Mouse (Mus musculus) limb, embryonic 13.5 days (tissue): ENCODE data around the gene Cenpv. TPM values are rescaled to one million over a fixed set of nuclear protein-coding genes. Genes with fewer than 3 reads are reported as not detected.
A peak's percentile ranks its signal among the peaks of the same experiment; 100 is the strongest.

Source experiments
- ATAC-seq: fragments of 200-750 bp; cut with Nextera tagmentation; 2 replicates; pipeline ENCODE4 v1.8.0; 2017; ENCODE audit warnings: low read depth, moderate number of reproducible peaks, moderate TSS enrichment; ENCODE audit not compliant: low FRiP score
- H3K27ac ChIP-seq: fragments of 300-500 bp; sonication (generic); 2 replicates; pipeline ENCODE4 v1.5.1; 2015; ENCODE audit warnings: inconsistent platforms, mild to moderate bottlenecking, moderate library complexity
- H3K27me3 ChIP-seq: fragments of 300-500 bp; sonication (generic); 2 replicates; pipeline ENCODE4 v1.6.1; 2015; ENCODE audit warnings: mild to moderate bottlenecking, inconsistent platforms
- H3K36me3 ChIP-seq: fragments of 300-500 bp; sonication (generic); 2 replicates; pipeline ENCODE4 v1.6.1; 2015; ENCODE audit warnings: inconsistent platforms, mild to moderate bottlenecking, moderate library complexity
- H3K4me1 ChIP-seq: fragments of 300-500 bp; sonication (generic); 2 replicates; pipeline ENCODE4 v1.6.1; 2015; ENCODE audit warnings: inconsistent platforms
- H3K4me2 ChIP-seq: fragments of 300-500 bp; sonication (generic); replicated peaks from 2 replicates; pipeline ENCODE4 v1.6.1; 2015; ENCODE audit warnings: inconsistent platforms, mild to moderate bottlenecking, moderate library complexity
- H3K4me3 ChIP-seq: fragments of 300-500 bp; sonication (generic); 2 replicates; pipeline ENCODE4 v1.5.1; 2015; ENCODE audit warnings: moderate library complexity, mild to moderate bottlenecking, inconsistent platforms
- H3K9ac ChIP-seq: fragments of 300-500 bp; sonication (generic); 2 replicates; pipeline ENCODE4 v1.6.1; 2015; ENCODE audit warnings: mild to moderate bottlenecking, inconsistent platforms
- H3K9me3 ChIP-seq: fragments of 300-500 bp; sonication (generic); 2 replicates; pipeline ENCODE4 v1.6.1; 2016; ENCODE audit warnings: inconsistent platforms
- WGBS: fragments of 180-500 bp; shearing (Covaris S2); methylation state at CpG from one replicate; pipeline ENCODE4 v1.1.7; 2015; 5-methylcytosine and 5-hydroxymethylcytosine counted together
- polyA plus RNA-seq: library from polyadenylated mRNA; unstranded; fragments of >200 nt; fragmentation: Nextera tagmentation; extraction: Ambion mirVana; gene quantifications from 2 replicates; pipeline ENCODE4 v1.2.1, GENCODE M21; 2015

Gene Cenpv
- polyA plus RNA-seq, 1 experiment from 2014 or later: 23.6 TPM

DNA sequence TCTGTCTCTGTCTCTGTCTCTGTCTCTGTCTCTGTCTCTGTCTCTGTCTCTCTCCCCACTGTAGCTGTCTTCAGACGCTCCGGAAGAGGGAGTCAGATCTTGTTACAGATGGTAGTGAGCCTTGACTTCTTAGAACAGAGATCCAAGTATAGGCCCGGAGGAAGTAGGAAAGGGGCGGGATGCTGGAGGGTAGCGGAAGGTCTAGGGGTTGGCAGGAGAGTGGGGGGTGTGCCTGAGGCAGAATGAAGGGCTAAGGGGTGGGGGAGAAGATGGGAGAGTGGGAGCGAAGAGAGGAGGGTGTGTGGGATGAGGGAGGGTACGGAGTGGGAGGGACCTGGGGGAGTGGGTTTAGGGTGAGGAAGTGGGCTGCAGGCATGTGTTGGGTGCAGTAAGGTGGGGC, 26.7 kb upstream of the Cenpv start:
- ATAC-seq: no peak
- H3K4me2 ChIP-seq: no peak overlapping the region
- WGBS: 68% methylated on average over 7 of the region's 7 CpGs
- H3K27ac ChIP-seq: no peak overlapping the region
- no peaks in the 10 kb centered on the region for H3K9me3 ChIP-seq
- H3K4me1 ChIP-seq: peaks cover 2% of the 10 kb centered on the region; the same call in 1 of the 2 replicates
- H3K27me3 ChIP-seq: no peaks in the 10 kb centered on the region
- no peak overlapping the region for H3K4me3 ChIP-seq
- no peak overlapping the region for H3K9ac ChIP-seq
- no peaks in the 10 kb centered on the region for H3K36me3 ChIP-seq

DNA sequence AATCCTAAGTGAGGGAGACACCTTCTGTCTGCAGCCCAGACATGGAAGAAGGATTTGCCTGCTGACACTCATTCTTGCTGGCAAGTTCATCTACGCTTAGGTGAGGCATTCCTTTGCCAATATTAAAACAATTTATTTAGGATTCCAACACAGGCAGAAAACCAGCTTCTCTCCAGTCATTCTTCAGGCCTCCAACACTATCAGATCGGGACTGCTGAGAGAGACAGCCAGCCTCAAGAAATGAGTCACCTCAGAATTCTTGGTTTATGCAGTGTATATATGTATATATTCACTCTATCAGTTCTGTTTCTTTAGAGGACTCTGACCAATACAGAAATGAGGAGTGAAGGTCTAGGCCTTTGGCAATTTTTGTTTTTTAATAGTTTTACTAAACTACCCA, 24.5 kb upstream of the Cenpv start:
- no peak overlapping the region for H3K4me2 ChIP-seq
- WGBS: 85% methylated on average over 2 of the region's 2 CpGs
- no peak overlapping the region for H3K9ac ChIP-seq
- no peak for ATAC-seq
- no peak overlapping the region for H3K27ac ChIP-seq
- H3K4me3 ChIP-seq: no peak overlapping the region
- no peaks in the 10 kb centered on the region for H3K27me3 ChIP-seq
- peaks cover 2% of the 10 kb centered on the region; the same call in 1 of the 2 replicates for H3K4me1 ChIP-seq
- no peaks in the 10 kb centered on the region for H3K9me3 ChIP-seq
- H3K36me3 ChIP-seq: no peaks in the 10 kb centered on the region

DNA sequence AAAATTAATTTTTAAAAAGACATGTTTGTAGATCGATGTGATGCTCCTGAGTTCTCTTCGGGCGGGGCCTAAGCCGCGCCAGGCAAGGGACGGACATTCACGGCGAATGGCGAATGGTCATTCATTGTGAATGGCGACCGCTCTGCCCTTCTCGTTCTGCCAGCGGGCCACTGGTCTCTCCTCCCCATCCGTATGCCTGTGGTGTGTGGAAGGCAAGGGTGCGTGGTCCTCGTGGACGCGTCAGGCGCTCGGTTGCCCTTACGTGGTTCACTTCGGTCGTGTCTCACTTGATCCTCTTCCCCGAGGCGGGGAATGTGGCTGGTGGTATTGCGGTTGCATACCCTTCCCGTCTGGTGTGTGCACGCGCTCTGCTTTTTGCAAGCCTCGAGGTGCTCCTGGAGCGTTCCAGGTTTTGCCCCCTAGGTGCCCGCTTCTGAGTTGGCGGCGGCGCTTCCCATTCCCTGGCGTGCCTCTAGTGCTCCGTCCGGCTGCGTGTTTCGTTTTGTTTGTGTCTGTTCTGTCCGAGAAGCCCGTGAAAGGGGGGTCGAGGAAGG, 21.5 kb upstream of the Cenpv start:
- no peaks in the 10 kb centered on the region; the same call in 1 of the 2 replicates for H3K36me3 ChIP-seq
- H3K27me3 ChIP-seq: no peaks in the 10 kb centered on the region
- no peaks in the 10 kb centered on the region for H3K9me3 ChIP-seq
- peaks cover 2% of the 10 kb centered on the region; the same call in 1 of the 2 replicates for H3K4me1 ChIP-seq
- 24% methylated on average over 43 of the region's 43 CpGs for WGBS
- peak overlapping the region; percentile 36 for H3K4me3 ChIP-seq
- H3K9ac ChIP-seq: no peak overlapping the region
- H3K4me2 ChIP-seq: peak overlapping the region; percentile 63
- ATAC-seq: no peak
- H3K27ac ChIP-seq: no peak overlapping the region

DNA sequence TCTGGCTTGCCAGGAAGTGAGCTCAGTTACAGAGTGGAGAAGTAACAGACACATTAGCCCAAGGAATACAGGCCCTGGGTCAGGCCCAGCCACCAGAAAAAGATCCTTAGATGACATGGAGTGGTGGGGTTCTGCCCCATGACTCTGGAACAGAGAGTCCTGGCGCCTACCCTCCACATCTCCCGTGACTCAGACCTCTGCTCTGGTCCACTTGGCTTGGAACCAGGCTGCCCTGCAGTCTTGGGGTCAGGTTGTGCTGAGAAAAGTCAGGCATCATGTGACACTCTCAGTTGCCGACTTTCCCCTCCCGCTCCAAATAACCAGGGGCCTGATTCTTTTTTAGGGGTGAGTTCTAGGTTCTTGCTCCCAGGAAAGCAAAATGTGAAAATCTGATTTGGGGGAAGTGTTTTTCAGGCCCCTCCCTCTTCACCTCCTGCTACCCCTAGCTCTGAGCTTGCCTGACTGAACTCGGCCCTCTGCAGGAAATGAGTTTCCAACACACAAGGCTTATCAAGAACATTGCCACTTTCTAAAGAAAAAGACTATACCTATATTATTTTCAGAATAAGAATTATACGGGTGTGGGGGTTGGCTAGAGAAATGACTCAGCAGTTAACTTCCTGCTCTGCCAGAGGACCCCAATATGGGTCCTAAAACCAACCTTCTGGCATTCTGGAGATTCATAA, 20.0 kb upstream of the Cenpv start:
- H3K9ac ChIP-seq: no peak overlapping the region
- 44% methylated on average over 6 of the region's 6 CpGs for WGBS
- no peak for ATAC-seq
- no peaks in the 10 kb centered on the region for H3K27me3 ChIP-seq
- H3K4me3 ChIP-seq: no peak overlapping the region
- H3K4me2 ChIP-seq: no peak overlapping the region
- H3K4me1 ChIP-seq: peaks cover 14% of the 10 kb centered on the region
- no peaks in the 10 kb centered on the region for H3K9me3 ChIP-seq
- H3K27ac ChIP-seq: no peak overlapping the region
- H3K36me3 ChIP-seq: peaks cover 13% of the 10 kb centered on the region

- WGBS: 70% methylated on average over 2 of the region's 2 CpGs
- no peak for ATAC-seq
- no peaks in the 10 kb centered on the region for H3K27me3 ChIP-seq
- no peak overlapping the region for H3K9ac ChIP-seq
- no peak overlapping the region for H3K4me3 ChIP-seq
- H3K9me3 ChIP-seq: no peaks in the 10 kb centered on the region
- H3K27ac ChIP-seq: no peak overlapping the region
- no peak overlapping the region for H3K4me2 ChIP-seq
- peaks cover 23% of the 10 kb centered on the region for H3K4me1 ChIP-seq
- peaks cover 23% of the 10 kb centered on the region for H3K36me3 ChIP-seq
These were observed 19.1 kb upstream of the Cenpv start for GRCm38 (mm10) chr11:62558152-62558551.

DNA sequence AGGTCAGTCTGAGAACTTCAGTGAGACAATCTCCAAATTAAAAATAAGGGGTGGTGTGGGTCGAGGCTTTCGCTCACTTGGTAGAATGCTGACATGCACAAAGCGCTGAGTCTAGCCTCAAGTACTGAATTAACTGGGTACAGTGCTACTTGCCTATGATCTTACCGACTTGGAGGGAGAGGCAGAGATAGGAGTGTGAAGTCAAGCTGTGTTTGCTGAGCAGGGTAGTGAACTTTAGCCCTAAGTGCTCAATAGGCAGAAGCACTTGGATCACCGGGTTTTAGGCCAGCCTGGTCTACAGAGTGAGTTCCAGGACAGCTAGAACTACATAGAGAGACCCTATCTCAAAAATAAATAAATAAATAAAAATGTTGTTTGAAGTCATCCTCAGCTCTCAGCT, 18.1 kb upstream of the Cenpv start:
- Histone ChIP-seq H3K9ac (no peak overlapping the region), H3K27me3 (no peaks in the 10 kb centered on the region), H3K9me3 (no peaks in the 10 kb centered on the region), H3K4me2 (no peak overlapping the region), H3K27ac (no peak overlapping the region), H3K36me3 (peaks cover 25% of the 10 kb centered on the region), H3K4me1 (peaks cover 24% of the 10 kb centered on the region), H3K4me3 (no peak overlapping the region)
- ATAC-seq: no peak
- 68% methylated on average over 5 of the region's 5 CpGs for WGBS

GRCm38 (mm10) chr11:62555896-62556412, 16.9 kb upstream of the Cenpv start:
- H3K36me3 ChIP-seq: peaks cover 25% of the 10 kb centered on the region
- H3K4me2 ChIP-seq: no peak overlapping the region; the same call in 1 of the 2 replicates
- no peak overlapping the region for H3K27ac ChIP-seq
- H3K4me3 ChIP-seq: no peak overlapping the region
- no peaks in the 10 kb centered on the region for H3K27me3 ChIP-seq
- peaks cover 22% of the 10 kb centered on the region for H3K4me1 ChIP-seq
- H3K9me3 ChIP-seq: no peaks in the 10 kb centered on the region
- H3K9ac ChIP-seq: no peak overlapping the region
- ATAC-seq: no peak

DNA sequence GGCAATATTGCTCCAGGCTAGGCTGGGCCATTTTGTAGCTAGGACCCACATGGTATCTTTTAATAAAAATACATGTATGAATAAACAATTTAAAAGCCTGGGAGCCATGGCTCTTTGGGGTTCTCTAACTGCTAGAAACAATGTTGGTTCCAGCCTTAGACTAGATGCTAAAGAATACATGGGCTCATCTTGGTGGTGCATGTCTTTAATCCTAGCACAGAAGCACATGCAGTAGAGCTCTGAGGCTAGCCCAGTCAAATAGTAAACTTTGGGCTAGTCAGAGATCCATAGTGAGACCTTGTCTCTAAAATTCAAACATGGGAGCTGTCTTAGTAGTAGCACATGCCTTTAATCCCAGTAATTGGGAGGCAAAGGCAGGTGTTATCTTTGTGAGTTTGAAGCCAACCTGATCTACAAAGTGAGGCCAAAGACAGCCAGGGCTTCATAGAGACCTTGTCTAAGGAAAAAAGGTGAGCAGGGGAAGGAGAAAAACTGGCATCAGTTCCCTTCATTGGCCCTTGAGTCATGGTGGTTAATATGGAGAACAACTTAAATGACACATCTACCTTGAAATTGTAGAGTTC, 16.0 kb upstream of the Cenpv start:
- Histone ChIP-seq H3K4me1 (peaks cover 22% of the 10 kb centered on the region), H3K36me3 (peaks cover 25% of the 10 kb centered on the region), H3K9ac (no peak overlapping the region), H3K27me3 (no peaks in the 10 kb centered on the region), H3K9me3 (no peaks in the 10 kb centered on the region), H3K4me2 (peak overlapping the region; percentile 81), H3K27ac (no peak overlapping the region), H3K4me3 (peak overlapping the region; percentile 48)
- ATAC-seq: no peak

GRCm38 (mm10) chr11:62554163-62554855, 15.2 kb upstream of the Cenpv start:
- Histone ChIP-seq H3K4me2 (peak overlapping the region; percentile 81), H3K36me3 (peaks cover 25% of the 10 kb centered on the region), H3K27ac (no peak overlapping the region), H3K27me3 (no peaks in the 10 kb centered on the region), H3K4me3 (peak overlapping the region; percentile 48), H3K9me3 (no peaks in the 10 kb centered on the region), H3K9ac (peak overlapping the region; percentile 55; the same call in 1 of the 2 replicates), H3K4me1 (peaks cover 27% of the 10 kb centered on the region)
- 75% methylated on average over 5 of the region's 5 CpGs for WGBS
- ATAC-seq: no peak

DNA sequence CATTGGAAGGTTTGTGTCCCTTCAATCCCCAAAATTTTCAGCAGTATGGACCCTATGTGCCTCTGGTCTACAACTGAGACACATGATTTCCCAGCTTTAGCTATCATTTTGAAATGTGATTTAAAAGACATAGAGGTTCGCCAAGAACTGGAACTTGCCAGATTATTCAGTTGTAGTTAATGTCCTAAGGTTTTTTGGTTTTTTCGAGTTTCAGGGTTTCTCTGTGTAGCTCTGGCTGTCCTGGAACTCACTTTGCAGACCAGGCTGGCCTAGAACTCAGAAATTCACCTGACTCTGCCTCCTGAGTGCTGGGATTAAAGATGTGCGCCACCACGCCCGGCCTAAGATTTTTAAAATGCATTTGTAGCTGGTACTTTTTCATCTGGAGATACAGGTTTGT, 14.6 kb upstream of the Cenpv start:
- Histone ChIP-seq H3K27me3 (no peaks in the 10 kb centered on the region), H3K9ac (peak overlapping the region; percentile 55), H3K4me1 (peaks cover 27% of the 10 kb centered on the region), H3K27ac (no peak overlapping the region), H3K9me3 (no peaks in the 10 kb centered on the region), H3K4me3 (peak overlapping the region; percentile 48), H3K36me3 (peaks cover 25% of the 10 kb centered on the region), H3K4me2 (peak overlapping the region; percentile 81)
- no peak for ATAC-seq
- 85% methylated on average over 5 of the region's 5 CpGs for WGBS

- H3K27ac ChIP-seq: no peak overlapping the region
- H3K4me2 ChIP-seq: peak overlapping the region; percentile 81
- H3K4me1 ChIP-seq: peaks cover 27% of the 10 kb centered on the region
- H3K9ac ChIP-seq: peak overlapping the region; percentile 55
- H3K4me3 ChIP-seq: peak overlapping the region; percentile 48
- H3K36me3 ChIP-seq: peaks cover 25% of the 10 kb centered on the region
- no peaks in the 10 kb centered on the region for H3K27me3 ChIP-seq
- H3K9me3 ChIP-seq: no peaks in the 10 kb centered on the region
- 46% methylated on average over 1 of the region's 1 CpGs for WGBS
- ATAC-seq: no peak
These were observed 14.1 kb upstream of the Cenpv start for GRCm38 (mm10) chr11:62553186-62553585.
